Mouse (Mus musculus) small intestine, adult 2 months (tissue): Measurements from ENCODE around the gene Mast4. TPM values are rescaled to one million over a fixed set of nuclear protein-coding genes. Genes with fewer than 3 reads are reported as not detected.

Source experiments
- H3K27ac ChIP-seq: fragments of 200-500 bp; 2 replicates; pipeline ENCODE4 v1.5.1; 2012; ENCODE audit warnings: low read depth, low read length, control low read depth, inconsistent platforms; ENCODE audit not compliant: insufficient read depth
- H3K27me3 ChIP-seq: fragments of 200-500 bp; 2 replicates; pipeline ENCODE4 v1.6.1; 2012; ENCODE audit warnings: mild to moderate bottlenecking, moderate library complexity, low read length, inconsistent platforms; ENCODE audit not compliant: control insufficient read depth, insufficient read depth
- H3K36me3 ChIP-seq: fragments of 200-500 bp; 2 replicates; pipeline ENCODE4 v1.6.1; 2012; ENCODE audit warnings: mild to moderate bottlenecking, low read length, control low read depth, inconsistent platforms; ENCODE audit not compliant: control insufficient read depth, insufficient read depth
- H3K4me1 ChIP-seq: fragments of 200-500 bp; 2 replicates; pipeline ENCODE4 v1.6.1; 2012; ENCODE audit warnings: low read length, inconsistent platforms, mixed read lengths; ENCODE audit not compliant: control insufficient read depth, insufficient read depth, insufficient read length
- H3K4me3 ChIP-seq: fragments of 200-500 bp; 2 replicates; pipeline ENCODE4 v1.5.1; 2012; ENCODE audit warnings: low read depth, mild to moderate bottlenecking, control low read depth, inconsistent platforms, low read length, moderate library complexity
- CTCF ChIP-seq: fragments of 200-500 bp; IDR thresholded peaks from 2 replicates; pipeline ENCODE4 v1.5.1; 2012; ENCODE audit warnings: low read depth, mild to moderate bottlenecking, control low read depth, inconsistent platforms, low read length, moderate library complexity, mixed read lengths; ENCODE audit not compliant: insufficient replicate concordance, insufficient read length; ENCODE audit errors: extremely low read depth
- POLR2A ChIP-seq: fragments of 200-500 bp; IDR thresholded peaks from 2 replicates; pipeline ENCODE4 v1.6.1; 2012; ENCODE audit warnings: low read depth, mild to moderate bottlenecking, control low read depth, inconsistent platforms, low read length, moderate library complexity
- WGBS: fragments of 180-500 bp; shearing (Covaris S2); methylation state at CpG from one replicate; pipeline ENCODE4 v1.1.7; 2018; 5-methylcytosine and 5-hydroxymethylcytosine counted together
- polyA plus RNA-seq: library from polyadenylated mRNA; depleted of rRNA; stranded (reverse); fragments of >200 nt; gene quantifications from 2 replicates; pipeline ENCODE4 v1.2.3, GENCODE M21; 2012

Mast4 gene
- polyA plus RNA-seq, 1 experiment: 5.3 TPM

DNA sequence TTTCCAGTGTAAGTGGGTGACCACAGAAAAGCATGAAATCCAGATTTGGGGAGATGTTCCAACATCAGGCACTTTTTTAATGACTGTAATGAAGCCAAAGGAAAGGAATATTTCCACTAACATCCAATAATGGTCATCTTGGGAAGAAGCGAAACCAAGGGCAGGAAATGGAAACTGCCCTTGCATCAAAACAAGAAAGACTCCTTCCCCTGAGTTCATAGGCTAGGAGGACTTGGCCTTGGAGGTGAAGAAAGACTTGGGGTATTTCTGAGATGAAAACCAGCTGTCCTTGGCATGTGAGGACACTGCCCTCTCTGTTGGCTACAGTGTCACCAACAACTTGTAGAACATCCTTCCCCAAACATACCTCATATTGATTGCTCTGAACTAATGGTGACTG lies 646.2 kb downstream of the Mast4 start:
- peaks cover 3% of the 10 kb centered on the region; the same call in 1 of the 2 replicates for H3K4me1 ChIP-seq
- H3K4me3 ChIP-seq: no peak overlapping the region
- no peaks in the 10 kb centered on the region for H3K36me3 ChIP-seq
- H3K27me3 ChIP-seq: no peaks in the 10 kb centered on the region
- 89% methylated on average over 1 of the region's 1 CpGs for WGBS
- H3K27ac ChIP-seq: no peak overlapping the region
- no peak for TF ChIP-seq CTCF
- no peak for TF ChIP-seq POLR2A

- TF ChIP-seq POLR2A (no peak), CTCF (no peak)
- Histone ChIP-seq H3K4me1 (no peaks in the 10 kb centered on the region), H3K27me3 (no peaks in the 10 kb centered on the region), H3K4me3 (no peak overlapping the region), H3K36me3 (no peaks in the 10 kb centered on the region), H3K27ac (no peak overlapping the region)
- 80% methylated on average over 4 of the region's 4 CpGs for WGBS
These were observed 649.4 kb downstream of the Mast4 start for GRCm38 (mm10) chr13:102684890-102685289.
